Comparison of ENCODE assay signal across 13 mouse cellular contexts in the genomic region with DNA sequence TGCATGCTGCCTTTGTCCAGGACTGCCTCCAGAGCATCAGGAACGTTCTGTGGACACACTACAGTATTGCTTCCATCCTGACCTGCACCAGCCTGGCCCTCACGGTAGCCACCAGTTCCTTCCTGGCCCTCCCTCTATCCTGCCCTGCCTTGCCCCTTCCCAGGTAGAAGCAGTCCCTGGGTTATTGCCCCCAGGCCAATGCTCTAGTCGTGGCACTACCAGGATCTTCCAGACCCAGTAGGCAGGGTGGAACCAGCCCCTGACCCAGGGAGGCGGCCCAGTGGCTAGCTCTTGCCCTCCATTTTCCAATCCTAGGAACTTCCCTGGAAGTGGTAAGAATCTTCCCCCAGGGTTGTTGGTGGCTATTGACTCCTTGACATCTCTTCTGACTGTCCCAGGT. TPM values are rescaled to one million over a fixed set of nuclear protein-coding genes. Genes with fewer than 3 reads are reported as not detected.
A peak's percentile ranks its signal among the peaks of the same experiment; 100 is the strongest.
DNase-seq lines count a peak whose midpoint lies in the region; ATAC-seq and TF ChIP-seq lines count a peak whose summit lies in the region.
"Had no signal": no experiment of that assay in that cellular context is flagged by ENCODE, and none has a peak within 500 bp of the region (broad histone marks: within the 10 kb centered on the region; RNA-seq: fewer than 3 reads in every experiment).

No protein-coding gene starts in this region.

- no peak for TF ChIP-seq POLR2A in heart, adult 2 months (IDR thresholded peaks at IDR 0.05; ENCODE audit: insufficient read depth, low read depth, low read length)

- H3K4me1 ChIP-seq in heart, adult 2 months (ENCODE audit: control insufficient read depth, insufficient read depth, low read length) = peaks cover 30% of the 10 kb centered on the region
- peaks cover 21% of the 10 kb centered on the region; the same call in 1 of the 2 replicates for H3K4me1 ChIP-seq in kidney, embryonic 14.5 days (ENCODE audit: control insufficient read depth, insufficient read depth, low read length)
- peaks cover 54% of the 10 kb centered on the region for H3K4me1 ChIP-seq in lung, embryonic 15.5 days
- peaks cover 44% of the 10 kb centered on the region for H3K4me1 ChIP-seq in liver, embryonic 13.5 days (replicated peaks)

- TF ChIP-seq CTCF in heart, adult 2 months (IDR thresholded peaks at IDR 0.05) = no peak

- H3K36me3 ChIP-seq in heart, adult 2 months (ENCODE audit: control insufficient read depth, insufficient read depth, low read length) = no peaks in the 10 kb centered on the region; the same call in 1 of the 2 replicates
- H3K36me3 ChIP-seq in kidney, embryonic 14.5 days (ENCODE audit: control insufficient read depth, insufficient read depth, low read length) = no peaks in the 10 kb centered on the region
- no peaks in the 10 kb centered on the region for H3K36me3 ChIP-seq in lung, embryonic 15.5 days
- no peaks in the 10 kb centered on the region for H3K36me3 ChIP-seq in liver, embryonic 13.5 days
- H3K36me3 ChIP-seq: liver, embryonic 15.5 days had no signal

- no peak for ATAC-seq in kidney, embryonic 14.5 days (ENCODE audit: low FRiP score, low TSS enrichment)
- ATAC-seq in lung, embryonic 15.5 days (ENCODE audit: borderline replicate concordance, extremely low read depth, low FRiP score, low TSS enrichment) = peak; percentile 1; the same call in 1 of the 2 replicates
- ATAC-seq in liver, embryonic 13.5 days (ENCODE audit: low read depth) = no peak; the same call in 1 of the 2 replicates

- H3K79me2 ChIP-seq in heart, adult 2 months (replicated peaks; ENCODE audit: control insufficient read depth, insufficient read depth, low read length) = no peaks in the 10 kb centered on the region

- DNase-seq in heart, adult 2 months = no peak
- DNase-seq in heart, adult 9 months (ENCODE audit: low spot score in 2 of 2) = no peak
- DNase-seq in kidney, postnatal 14 days = no peak
- no peak for DNase-seq in lung, postnatal 10 days
- no peak for DNase-seq in liver, embryonic 13.5 days
- DNase-seq in adrenal gland, adult 8-10 months = no peak
- DNase-seq: cerebellum, postnatal 14 days; right cerebral cortex, postnatal 4 days had no signal

- H3K27ac ChIP-seq in heart, adult 2 months = peak overlapping the region; percentile 40; the same call in 1 of the 2 replicates
- H3K27ac ChIP-seq in kidney, embryonic 14.5 days (ENCODE audit: low read depth, low read length) = 0 out of 2 replicates have a peak overlapping the region, but pooled peaks have one; percentile 76
- peak overlapping the region; percentile 88 for H3K27ac ChIP-seq in lung, embryonic 15.5 days
- peak overlapping the region; percentile 36; the same call in 1 of the 2 replicates for H3K27ac ChIP-seq in liver, embryonic 13.5 days
- H3K27ac ChIP-seq: forebrain, embryonic 13.5 days; liver, embryonic 15.5 days had no signal

- no peak overlapping the region for H3K9ac ChIP-seq in heart, adult 2 months (ENCODE audit: low read depth, low read length)
- H3K9ac ChIP-seq in kidney, embryonic 14.5 days (ENCODE audit: low read depth, low read length) = no peak overlapping the region
- H3K9ac ChIP-seq in lung, embryonic 15.5 days = no peak overlapping the region
- no peak overlapping the region for H3K9ac ChIP-seq in liver, embryonic 13.5 days
- H3K9ac ChIP-seq: forebrain, embryonic 13.5 days; hindbrain, embryonic 14.5 days; liver, embryonic 15.5 days had no signal

- H3K9me3 ChIP-seq in kidney, embryonic 14.5 days (ENCODE audit: control insufficient read depth, low read length) = no peaks in the 10 kb centered on the region
- no peaks in the 10 kb centered on the region for H3K9me3 ChIP-seq in lung, embryonic 15.5 days
- no peaks in the 10 kb centered on the region for H3K9me3 ChIP-seq in liver, embryonic 13.5 days (replicated peaks)
- H3K9me3 ChIP-seq: forebrain, embryonic 13.5 days; liver, embryonic 15.5 days had no signal

- intact Hi-C loops in heart, adult 2 months (cut with DNase I) = no loop called here

- WGBS in heart, adult 2 months = 80% methylated on average over 4 of the region's 4 CpGs
- WGBS in kidney, embryonic 14.5 days = 71% methylated on average over 4 of the region's 4 CpGs
- WGBS in lung, embryonic 15.5 days = 73% methylated on average over 4 of the region's 4 CpGs
- WGBS in liver, embryonic 13.5 days (ENCODE audit: insufficient replicate concordance) = 75% methylated on average over 4 of the region's 4 CpGs

- TF ChIP-seq EP300 in heart, adult 2 months (IDR thresholded peaks at IDR 0.05; ENCODE audit: insufficient read depth, low read depth, low read length) = no peak

- no peaks in the 10 kb centered on the region for H3K27me3 ChIP-seq in heart, adult 2 months (ENCODE audit: control insufficient read depth, insufficient read depth, low read length)
- no peaks in the 10 kb centered on the region for H3K27me3 ChIP-seq in kidney, embryonic 14.5 days (ENCODE audit: control insufficient read depth, insufficient read depth, low read length)
- H3K27me3 ChIP-seq in lung, embryonic 15.5 days = no peaks in the 10 kb centered on the region
- no peaks in the 10 kb centered on the region for H3K27me3 ChIP-seq in liver, embryonic 13.5 days
- H3K27me3 ChIP-seq: forebrain, embryonic 13.5 days; liver, embryonic 15.5 days had no signal

- no peak overlapping the region for H3K4me2 ChIP-seq in kidney, embryonic 14.5 days (replicated peaks; ENCODE audit: low read depth, low read length)
- no peak overlapping the region for H3K4me2 ChIP-seq in lung, embryonic 15.5 days
- H3K4me2 ChIP-seq in liver, embryonic 13.5 days = no peak overlapping the region
- H3K4me2 ChIP-seq: forebrain, embryonic 13.5 days; hindbrain, embryonic 14.5 days; liver, embryonic 15.5 days had no signal

- H3K4me3 ChIP-seq in heart, adult 2 months = no peak overlapping the region
- H3K4me3 ChIP-seq in kidney, embryonic 14.5 days (ENCODE audit: low read length) = no peak overlapping the region
- H3K4me3 ChIP-seq in lung, embryonic 15.5 days = no peak overlapping the region
- H3K4me3 ChIP-seq in liver, embryonic 13.5 days (replicated peaks) = no peak overlapping the region
- H3K4me3 ChIP-seq: forebrain, embryonic 13.5 days; liver, embryonic 15.5 days had no signal

RNA-seq across cellular contexts. Expression of gene Tspan32, which starts 12.3 kb away (rescaled TPM):
- total RNA-seq in heart, adult 2 months (2021) = 1 to 10 TPM in 1 of 2 experiments, under 1 TPM in 1; 0.44 to 1.3 TPM
- 1.8 and 1.9 TPM in 2 replicates for polyA plus RNA-seq in heart, adult 2 months (2012; rRNA removed)
- polyA plus RNA-seq in kidney, embryonic 14.5 days (2014; fragmentation: Nextera tagmentation; extraction: Ambion mirVana) = 0.79 and 0.97 TPM in 2 replicates
- 1.9 and 2.8 TPM in 2 replicates for polyA plus RNA-seq in lung, embryonic 15.5 days (2015; fragmentation: Nextera tagmentation; extraction: Ambion mirVana)
- polyA plus RNA-seq in liver, embryonic 13.5 days (2015; fragmentation: Nextera tagmentation; extraction: Ambion mirVana) = 89.4 and 99.6 TPM in 2 replicates
- total RNA-seq in adrenal gland, adult 8-10 months (2022) = 1 to 10 TPM; 1.1 to 2.3 (median 1.7) TPM

RNA-seq across cellular contexts. Expression of gene Cd81, which starts 35.4 kb away (rescaled TPM):
- total RNA-seq in heart, adult 2 months (2021) = 100 to 1,000 TPM; 424 to 434 TPM
- polyA plus RNA-seq in heart, adult 2 months (2012; rRNA removed) = 641 and 822 TPM in 2 replicates
- polyA plus RNA-seq in kidney, embryonic 14.5 days (2014; fragmentation: Nextera tagmentation; extraction: Ambion mirVana) = 477 and 494 TPM in 2 replicates
- polyA plus RNA-seq in lung, embryonic 15.5 days (2015; fragmentation: Nextera tagmentation; extraction: Ambion mirVana) = 694 and 720 TPM in 2 replicates
- 130 and 131 TPM in 2 replicates for polyA plus RNA-seq in liver, embryonic 13.5 days (2015; fragmentation: Nextera tagmentation; extraction: Ambion mirVana)
- total RNA-seq in adrenal gland, adult 8-10 months (2022) = 100 to 1,000 TPM; 689 to 780 (median 728) TPM

RNA-seq across cellular contexts. Expression of gene Ascl2, which starts 48.1 kb away (rescaled TPM):
- total RNA-seq in heart, adult 2 months (2021) = not detected
- polyA plus RNA-seq in heart, adult 2 months (2012; rRNA removed) = 0.08 TPM in 1 of 2 replicates, not detected in the other
- polyA plus RNA-seq in kidney, embryonic 14.5 days (2014; fragmentation: Nextera tagmentation; extraction: Ambion mirVana) = 0.43 and 0.67 TPM in 2 replicates
- polyA plus RNA-seq in lung, embryonic 15.5 days (2015; fragmentation: Nextera tagmentation; extraction: Ambion mirVana) = 3.4 and 3.5 TPM in 2 replicates
- 0.83 and 0.85 TPM in 2 replicates for polyA plus RNA-seq in liver, embryonic 13.5 days (2015; fragmentation: Nextera tagmentation; extraction: Ambion mirVana)
- 1 to 10 TPM in 1 of 4 experiments, under 1 TPM in 1, not detected in 2; 0.75 to 2.0 TPM for total RNA-seq in adrenal gland, adult 8-10 months (2022)

RNA-seq across cellular contexts. Expression of gene Tssc4, which starts 51.9 kb away (rescaled TPM):
- total RNA-seq in heart, adult 2 months (2021) = 10 to 100 TPM; 13.6 to 14.8 TPM
- 33.2 and 36.9 TPM in 2 replicates for polyA plus RNA-seq in heart, adult 2 months (2012; rRNA removed)
- 74.4 and 95.1 TPM in 2 replicates for polyA plus RNA-seq in kidney, embryonic 14.5 days (2014; fragmentation: Nextera tagmentation; extraction: Ambion mirVana)
- polyA plus RNA-seq in lung, embryonic 15.5 days (2015; fragmentation: Nextera tagmentation; extraction: Ambion mirVana) = 105 and 107 TPM in 2 replicates
- polyA plus RNA-seq in liver, embryonic 13.5 days (2015; fragmentation: Nextera tagmentation; extraction: Ambion mirVana) = 44.2 and 45.3 TPM in 2 replicates
- 10 to 100 TPM; 26.5 to 36.9 (median 33.5) TPM for total RNA-seq in adrenal gland, adult 8-10 months (2022)

Comparison
In these comparisons a context has a peak if more than half of its experiments do, and no peak if none do; other contexts are left out.
1. H3K27ac ChIP-seq: peak in every context shown above with its lines; median percentile 88 in lung, embryonic 15.5 days; 76 in kidney, embryonic 14.5 days; 40 in heart, adult 2 months; 36 in liver, embryonic 13.5 days.
2. RNA of gene Tspan32, which starts 12.3 kb away (polyA plus RNA-seq): 89.4 to 99.6 TPM in liver, embryonic 13.5 days; 1.9 to 2.8 TPM in lung, embryonic 15.5 days, 1.8 to 1.9 TPM in heart, adult 2 months and 0.79 to 0.97 TPM in kidney, embryonic 14.5 days; every median in the first group is over 10 times any median in the second.